8 mouse cellular contexts compared by ENCODE assay signal in genomic region chr5:137159461-137159860, GRCm38 (mm10). TPM values are rescaled to one million over a fixed set of nuclear protein-coding genes. Genes with fewer than 3 reads are reported as not detected.
DNase-seq lines count a peak whose midpoint lies in the region; TF ChIP-seq lines count a peak whose summit lies in the region.

No protein-coding gene starts in this region.

- peak; percentile 78 for TF ChIP-seq CTCF in E14TG2a.4 (conservative IDR thresholded peaks at IDR 0.05; ENCODE audit: low read length)

- no peaks in the 10 kb centered on the region for H3K36me3 ChIP-seq in E14TG2a.4 (ENCODE audit: insufficient read depth, low read length)

- peaks cover 14% of the 10 kb centered on the region for H3K4me1 ChIP-seq in E14TG2a.4 (replicated peaks; ENCODE audit: low read depth, low read length)

- no peak overlapping the region for H3K4me3 ChIP-seq in E14TG2a.4 (replicated peaks; ENCODE audit: low read length)

- 0 out of 2 replicates have a peak, but pooled peaks cover 3% of the 10 kb centered on the region for H3K9me3 ChIP-seq in E14TG2a.4 (ENCODE audit: low read length)

- H3K27me3 ChIP-seq in E14TG2a.4 (ENCODE audit: insufficient read depth, low read length), result peaks cover 9% of the 10 kb centered on the region

- peak; percentile 12 to 25 for DNase-seq in left cerebral cortex, adult 18-20 months (ENCODE audit: low spot score in 2 of 2)
- no peak for DNase-seq in left cerebral cortex, adult 9 months (ENCODE audit: low spot score in 2 of 2)
- peak; percentile 11 for DNase-seq in adrenal gland, postnatal 25 days
- peak; percentile 92 for DNase-seq in induced T-regulatory cell, adult 2 months (ENCODE audit: low read depth)
- peak; percentile 21 for DNase-seq in lung, postnatal 25 days (ENCODE audit: low spot score)
- DNase-seq in testis, postnatal 10 days (ENCODE audit: low spot score), result peak; percentile 67
- no peak for DNase-seq in cerebellum, adult 9-11 months

RNA-seq across cellular contexts. Expression of gene Muc3, which starts 10.3 kb away (rescaled TPM):
- total RNA-seq in left cerebral cortex, adult 18-20 months (2021), result not detected
- not detected in 2 replicates for total RNA-seq in adrenal gland, postnatal 25 days (2021)

RNA-seq across cellular contexts. Expression of gene Trim56, which starts 43.5 kb away (rescaled TPM):
- total RNA-seq in left cerebral cortex, adult 18-20 months (2021), result 1 to 10 TPM; 4.2 to 4.7 TPM
- 44.0 and 53.3 TPM in 2 replicates for total RNA-seq in adrenal gland, postnatal 25 days (2021)

RNA-seq across cellular contexts. Expression of gene Muc3a, which starts 52.7 kb away (rescaled TPM):
- 1 to 10 TPM; 3.0 to 4.4 TPM for total RNA-seq in left cerebral cortex, adult 18-20 months (2021)
- 0.15 TPM in 1 of 2 replicates, not detected in the other for total RNA-seq in adrenal gland, postnatal 25 days (2021)

Comparison
In these comparisons a context has a peak if more than half of its experiments do, and no peak if none do; other contexts are left out.
1. DNase-seq: peak in left cerebral cortex, adult 18-20 months (2 of 2), adrenal gland, postnatal 25 days (single experiment), induced T-regulatory cell, adult 2 months (single experiment), lung, postnatal 25 days (single experiment) and testis, postnatal 10 days (single experiment); none in left cerebral cortex, adult 9 months (0 of 2) and cerebellum, adult 9-11 months (single experiment).